Mouse (Mus musculus) brown adipose tissue, adult 24 weeks (tissue): Measurements from ENCODE around the gene Xxylt1. TPM values are rescaled to one million over a fixed set of nuclear protein-coding genes. Genes with fewer than 3 reads are reported as not detected.
"Not testable (repeated sequence)": the region's sequence is repeated elsewhere in the genome, so short reads cannot be mapped to it uniquely, and the experiment has no call there.

ENCODE experiments used
- H3K27ac ChIP-seq: fragments of 200-500 bp; replicated peaks from 2 replicates; pipeline ENCODE4 v1.5.1; 2012; ENCODE audit warnings: low read depth, mild to moderate bottlenecking, low read length
- H3K4me1 ChIP-seq: fragments of 200-500 bp; 2 replicates; pipeline ENCODE4 v1.6.1; 2012; ENCODE audit warnings: low read length, mixed read lengths; ENCODE audit not compliant: control insufficient read depth, insufficient read depth, insufficient read length
- H3K4me3 ChIP-seq: fragments of 200-500 bp; 2 replicates; pipeline ENCODE4 v1.5.1; 2012; ENCODE audit warnings: low read depth, mild to moderate bottlenecking, low read length, moderate library complexity; ENCODE audit not compliant: insufficient read depth
- polyA plus RNA-seq: library from polyadenylated mRNA; stranded (reverse); fragments of >200 nt; gene quantifications from 2 replicates; pipeline ENCODE4 v1.2.4, GENCODE M21; 2012; ENCODE audit not compliant: missing spikeins, insufficient read depth, insufficient read length

The Xxylt1 gene
- polyA plus RNA-seq, 1 experiment, result 5.6 TPM

GRCm38 (mm10) chr16:31023803-31024202, 57.4 kb downstream of the Xxylt1 start:
- H3K27ac ChIP-seq, result no peak overlapping the region
- peaks cover 33% of the 10 kb centered on the region for H3K4me1 ChIP-seq
- no peak overlapping the region for H3K4me3 ChIP-seq

GRCm38 (mm10) chr16:31022287-31022686, 58.9 kb downstream of the Xxylt1 start:
- Histone ChIP-seq H3K27ac (no peak overlapping the region), H3K4me1 (peaks cover 23% of the 10 kb centered on the region), H3K4me3 (no peak overlapping the region)

- H3K4me3 ChIP-seq, result no peak overlapping the region
- H3K27ac ChIP-seq, result no peak overlapping the region
- H3K4me1 ChIP-seq, result peaks cover 17% of the 10 kb centered on the region
Measured at GRCm38 (mm10) chr16:31019514-31019913, 61.7 kb downstream of the Xxylt1 start.

- Histone ChIP-seq H3K4me1 (peaks cover 17% of the 10 kb centered on the region), H3K4me3 (no peak overlapping the region), H3K27ac (no peak overlapping the region)
Measured at GRCm38 (mm10) chr16:31017687-31018413, 63.4 kb downstream of the Xxylt1 start.

- Histone ChIP-seq H3K27ac (no peak overlapping the region), H3K4me3 (no peak overlapping the region), H3K4me1 (peaks cover 13% of the 10 kb centered on the region)
Measured at GRCm38 (mm10) chr16:31016669-31017068, 64.6 kb downstream of the Xxylt1 start.

GRCm38 (mm10) chr16:31016169-31016568, 65.1 kb downstream of the Xxylt1 start:
- Histone ChIP-seq H3K27ac (no peak overlapping the region), H3K4me3 (no peak overlapping the region), H3K4me1 (peaks cover 10% of the 10 kb centered on the region)

GRCm38 (mm10) chr16:31015271-31015670, 66.0 kb downstream of the Xxylt1 start:
- Histone ChIP-seq H3K27ac (no peak overlapping the region), H3K4me1 (peaks cover 4% of the 10 kb centered on the region; the same call in 1 of the 2 replicates), H3K4me3 (no peak overlapping the region)

GRCm38 (mm10) chr16:31012236-31012635, 69.0 kb downstream of the Xxylt1 start:
- H3K27ac ChIP-seq, result no peak overlapping the region
- peaks cover 14% of the 10 kb centered on the region; the same call in 1 of the 2 replicates for H3K4me1 ChIP-seq
- H3K4me3 ChIP-seq, result no peak overlapping the region

- no peak overlapping the region for H3K4me3 ChIP-seq
Measured at GRCm38 (mm10) chr16:31010443-31010842, 70.8 kb downstream of the Xxylt1 start.

GRCm38 (mm10) chr16:31008326-31008725, 72.9 kb downstream of the Xxylt1 start:
- Histone ChIP-seq H3K27ac (peak overlapping the region; percentile 37), H3K4me3 (no peak overlapping the region), H3K4me1 (peaks cover 29% of the 10 kb centered on the region)

More at GRCm38 (mm10) chr16:31010443-31010842, 70.8 kb downstream of the Xxylt1 start:
- Histone ChIP-seq H3K4me1 (peaks cover 14% of the 10 kb centered on the region; the same call in 1 of the 2 replicates), H3K27ac (no peak overlapping the region)

- peaks cover 35% of the 10 kb centered on the region for H3K4me1 ChIP-seq
- H3K4me3 ChIP-seq, result no peak overlapping the region
- no peak overlapping the region; the same call in 1 of the 2 replicates for H3K27ac ChIP-seq
Measured at GRCm38 (mm10) chr16:31007582-31007981, 73.7 kb downstream of the Xxylt1 start.

- no peak overlapping the region for H3K4me3 ChIP-seq
- H3K27ac ChIP-seq, result peak overlapping the region; percentile 66
- H3K4me1 ChIP-seq, result peaks cover 41% of the 10 kb centered on the region
Measured at GRCm38 (mm10) chr16:31005693-31006092, 75.5 kb downstream of the Xxylt1 start.

- H3K4me3 ChIP-seq, result no peak overlapping the region
- peaks cover 41% of the 10 kb centered on the region for H3K4me1 ChIP-seq
- peak overlapping the region; percentile 77 for H3K27ac ChIP-seq
Measured at GRCm38 (mm10) chr16:31004321-31004682, 76.9 kb downstream of the Xxylt1 start.

- peak overlapping the region; percentile 77 for H3K27ac ChIP-seq
- H3K4me3 ChIP-seq, result not testable (repeated sequence)
- peaks cover 39% of the 10 kb centered on the region for H3K4me1 ChIP-seq
Measured at GRCm38 (mm10) chr16:31003592-31004320, 77.5 kb downstream of the Xxylt1 start.

GRCm38 (mm10) chr16:31002926-31003325, 78.3 kb downstream of the Xxylt1 start:
- Histone ChIP-seq H3K4me3 (no peak overlapping the region), H3K4me1 (peaks cover 35% of the 10 kb centered on the region), H3K27ac (peak overlapping the region; percentile 43; the same call in 1 of the 2 replicates)
